ENCODE assay signal across 12 mouse cellular contexts in the genomic region with DNA sequence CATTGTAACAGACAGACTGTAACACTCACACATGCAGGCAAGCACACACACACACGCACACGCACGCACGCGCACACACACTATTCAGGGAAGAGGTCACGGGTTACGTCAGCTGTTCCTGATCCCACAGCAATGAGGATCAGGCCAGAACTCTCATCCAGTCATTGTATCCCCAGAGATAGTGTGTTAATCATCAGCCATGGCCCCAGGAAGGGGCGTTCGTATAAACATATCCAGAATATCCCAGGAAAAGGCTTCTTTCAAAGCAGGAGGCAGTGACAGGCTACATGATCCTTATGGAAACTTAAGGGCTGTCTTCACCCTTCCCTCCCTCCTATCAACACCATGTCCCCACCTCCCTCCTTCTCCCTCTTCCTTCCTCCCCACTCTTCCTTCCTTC.
DNase-seq lines count a peak whose midpoint lies in the region; ATAC-seq and TF ChIP-seq lines count a peak whose summit lies in the region.
"Had no signal": no experiment of that assay in that cellular context is flagged by ENCODE, and none has a peak within 500 bp of the region (broad histone marks: within the 10 kb centered on the region; RNA-seq: fewer than 3 reads in every experiment).

No protein-coding gene starts in this region.

- H3K9ac ChIP-seq in heart, embryonic 12.5 days, result no peak overlapping the region
- no peak overlapping the region for H3K9ac ChIP-seq in liver, adult 2 months (ENCODE audit: low read depth, low read length)
- H3K9ac ChIP-seq in liver, embryonic 11.5 days (ENCODE audit: low read depth, low read length), result no peak overlapping the region
- no peak overlapping the region for H3K9ac ChIP-seq in midbrain, embryonic 12.5 days (replicated peaks)
- no peak overlapping the region for H3K9ac ChIP-seq in midbrain, postnatal 0 days (replicated peaks; ENCODE audit: low read length, poor library complexity, severe bottlenecking)

- H3K9me3 ChIP-seq in heart, embryonic 12.5 days (replicated peaks), result no peaks in the 10 kb centered on the region
- H3K9me3 ChIP-seq in liver, embryonic 11.5 days (ENCODE audit: control insufficient read depth, low read length), result no peaks in the 10 kb centered on the region
- no peaks in the 10 kb centered on the region for H3K9me3 ChIP-seq in midbrain, embryonic 12.5 days
- H3K9me3 ChIP-seq in midbrain, postnatal 0 days (ENCODE audit: low read length), result no peaks in the 10 kb centered on the region

- no peak for TF ChIP-seq POLR2A in liver, adult 2 months (IDR thresholded peaks at IDR 0.05; ENCODE audit: extremely low read depth, insufficient read depth, low read length)

- H3K79me2 ChIP-seq in liver, adult 2 months (ENCODE audit: control insufficient read depth, insufficient read depth, low read length), result no peaks in the 10 kb centered on the region

- no peak for TF ChIP-seq CTCF in liver, adult 2 months (IDR thresholded peaks at IDR 0.05; ENCODE audit: low read depth, low read length)
- no peak for TF ChIP-seq CTCF in midbrain, postnatal 0 days (IDR thresholded peaks at IDR 0.05)

- DNase-seq in heart, adult 11 months, result peak; percentile 92
- DNase-seq in liver, adult 2 months (ENCODE audit: extremely low read depth, low read depth, low spot score), result peak; percentile 86
- no peak for DNase-seq in liver, embryonic 11.5 days (ENCODE audit: low spot score)
- no peak for DNase-seq in midbrain, postnatal 0 days (ENCODE audit: low spot score)
- no peak for DNase-seq in left cerebral cortex, adult 18-20 months (ENCODE audit: low spot score in 2 of 2)
- DNase-seq: adrenal gland, adult 2 months; B cell, adult 2 months; cerebellum, adult 8-10 months had no signal

- WGBS in heart, embryonic 12.5 days, result 63% methylated on average over 9 of the region's 9 CpGs
- 29% methylated on average over 9 of the region's 9 CpGs for WGBS in liver, adult 2 months
- 67% methylated on average over 9 of the region's 9 CpGs for WGBS in liver, embryonic 11.5 days
- WGBS in midbrain, embryonic 12.5 days, result 70% methylated on average over 9 of the region's 9 CpGs
- 85% methylated on average over 9 of the region's 9 CpGs for WGBS in midbrain, postnatal 0 days

- no peaks in the 10 kb centered on the region for H3K4me1 ChIP-seq in heart, embryonic 12.5 days (replicated peaks)
- H3K4me1 ChIP-seq in liver, adult 2 months (ENCODE audit: control insufficient read depth, insufficient read depth, low read length), result peaks cover 14% of the 10 kb centered on the region
- no peaks in the 10 kb centered on the region for H3K4me1 ChIP-seq in liver, embryonic 11.5 days (replicated peaks; ENCODE audit: control insufficient read depth, insufficient read depth, low read length)
- peaks cover 23% of the 10 kb centered on the region for H3K4me1 ChIP-seq in midbrain, embryonic 12.5 days
- H3K4me1 ChIP-seq in midbrain, postnatal 0 days (ENCODE audit: insufficient read depth, low read length), result peaks cover 2% of the 10 kb centered on the region; the same call in 1 of the 2 replicates

- ATAC-seq in heart, embryonic 12.5 days (ENCODE audit: insufficient number of reproducible peaks, low FRiP score), result no peak
- ATAC-seq in liver, embryonic 11.5 days (replicated peaks; ENCODE audit: low FRiP score), result no peak
- ATAC-seq in midbrain, embryonic 12.5 days (ENCODE audit: low FRiP score, low read depth), result no peak
- no peak for ATAC-seq in midbrain, postnatal 0 days (ENCODE audit: low FRiP score)
- ATAC-seq: inflammation-experienced regulatory T-cells, adult 6 months had no signal

- H3K4me3 ChIP-seq in heart, embryonic 12.5 days, result no peak overlapping the region
- H3K4me3 ChIP-seq in liver, adult 2 months (ENCODE audit: insufficient read depth, low read depth, low read length), result peak overlapping the region; percentile 11; the same call in 1 of the 2 replicates
- H3K4me3 ChIP-seq in liver, embryonic 11.5 days (ENCODE audit: low read depth, low read length), result no peak overlapping the region
- no peak overlapping the region for H3K4me3 ChIP-seq in midbrain, embryonic 12.5 days
- no peak overlapping the region for H3K4me3 ChIP-seq in midbrain, postnatal 0 days (ENCODE audit: low read depth, low read length)
- H3K4me3 ChIP-seq: layer of hippocampus, adult 2 months had no signal

- H3K4me2 ChIP-seq in heart, embryonic 12.5 days, result no peak overlapping the region
- H3K4me2 ChIP-seq in liver, embryonic 11.5 days, result no peak overlapping the region
- no peak overlapping the region for H3K4me2 ChIP-seq in midbrain, embryonic 12.5 days (replicated peaks)
- H3K4me2 ChIP-seq in midbrain, postnatal 0 days (ENCODE audit: low read depth, low read length, poor library complexity, severe bottlenecking), result no peak overlapping the region

- no peaks in the 10 kb centered on the region for H3K36me3 ChIP-seq in heart, embryonic 12.5 days
- H3K36me3 ChIP-seq in liver, adult 2 months (ENCODE audit: control insufficient read depth, insufficient read depth, low read length), result no peaks in the 10 kb centered on the region
- no peaks in the 10 kb centered on the region for H3K36me3 ChIP-seq in liver, embryonic 11.5 days (ENCODE audit: control insufficient read depth, insufficient read depth, low read length)
- H3K36me3 ChIP-seq in midbrain, embryonic 12.5 days, result no peaks in the 10 kb centered on the region
- H3K36me3 ChIP-seq in midbrain, postnatal 0 days (ENCODE audit: insufficient read depth, low read length), result no peaks in the 10 kb centered on the region

- H3K27ac ChIP-seq in heart, embryonic 12.5 days (ENCODE audit: poor library complexity, severe bottlenecking), result no peak overlapping the region
- no peak overlapping the region; the same call in 1 of the 2 replicates for H3K27ac ChIP-seq in liver, adult 2 months (replicated peaks; ENCODE audit: insufficient read depth, low read depth, low read length)
- H3K27ac ChIP-seq in liver, embryonic 11.5 days (ENCODE audit: low read depth, low read length), result no peak overlapping the region
- H3K27ac ChIP-seq in midbrain, embryonic 12.5 days (replicated peaks), result 0 out of 2 replicates have a peak overlapping the region, but pooled peaks have one; percentile 26
- H3K27ac ChIP-seq in midbrain, postnatal 0 days (ENCODE audit: low read depth, low read length), result no peak overlapping the region

- H3K27me3 ChIP-seq in heart, embryonic 12.5 days (replicated peaks), result peaks cover 61% of the 10 kb centered on the region
- no peaks in the 10 kb centered on the region for H3K27me3 ChIP-seq in liver, adult 2 months (ENCODE audit: control insufficient read depth, insufficient read depth, low read length)
- H3K27me3 ChIP-seq in liver, embryonic 11.5 days (replicated peaks; ENCODE audit: control insufficient read depth, insufficient read depth, low read length), result no peaks in the 10 kb centered on the region; the same call in 1 of the 2 replicates
- H3K27me3 ChIP-seq in midbrain, embryonic 12.5 days, result 0 out of 2 replicates have a peak, but pooled peaks cover 7% of the 10 kb centered on the region
- H3K27me3 ChIP-seq in midbrain, postnatal 0 days (ENCODE audit: insufficient read depth, low read length), result no peaks in the 10 kb centered on the region; the same call in 1 of the 2 replicates

Comparison
In these comparisons a context has a peak if more than half of its experiments do, and no peak if none do; other contexts are left out.
1. DNase-seq: peak in heart, adult 11 months (single experiment) and liver, adult 2 months (single experiment); none in liver, embryonic 11.5 days (single experiment), midbrain, postnatal 0 days (single experiment) and left cerebral cortex, adult 18-20 months (0 of 2).